Mouse (Mus musculus) CD4-positive, CD25-positive, alpha-beta regulatory T cell, adult 2 months (primary cell): ENCODE data around the gene Cdk17.

Experiments
- DNase-seq: peaks from one replicate; pipeline ENCODE4 v3.0.0-alpha.2; 2012; ENCODE audit warnings: low read depth, low spot score

The Cdk17 gene

GRCm38 (mm10) chr10:93285489-93285888 is 124.8 kb downstream of the Cdk17 start:
- DNase-seq = no peak

GRCm38 (mm10) chr10:93287551-93288145 is 127.0 kb downstream of the Cdk17 start:
- no peak for DNase-seq

GRCm38 (mm10) chr10:93288336-93288735 is 127.7 kb downstream of the Cdk17 start:
- no peak for DNase-seq

- no peak for DNase-seq
Observed at GRCm38 (mm10) chr10:93289404-93289803, 128.7 kb downstream of the Cdk17 start.

- no peak for DNase-seq
Observed at GRCm38 (mm10) chr10:93291352-93291751, 130.7 kb downstream of the Cdk17 start.

- peak; percentile 91 for DNase-seq
Observed at GRCm38 (mm10) chr10:93291843-93292242, 131.2 kb downstream of the Cdk17 start.

GRCm38 (mm10) chr10:93293621-93294020 is 132.9 kb downstream of the Cdk17 start:
- DNase-seq = no peak

- no peak for DNase-seq
Observed at GRCm38 (mm10) chr10:93294547-93295219, 134.0 kb downstream of the Cdk17 start.

- peak; percentile 53 for DNase-seq
Observed at GRCm38 (mm10) chr10:93297774-93298173, 137.1 kb downstream of the Cdk17 start.

GRCm38 (mm10) chr10:93298208-93298607 is 137.5 kb downstream of the Cdk17 start:
- no peak for DNase-seq

GRCm38 (mm10) chr10:93301831-93302230 is 141.2 kb downstream of the Cdk17 start:
- no peak for DNase-seq

GRCm38 (mm10) chr10:93303231-93303630 is 142.6 kb downstream of the Cdk17 start:
- no peak for DNase-seq

GRCm38 (mm10) chr10:93305946-93306345 is 145.3 kb downstream of the Cdk17 start:
- peak; percentile 40 for DNase-seq

GRCm38 (mm10) chr10:93306367-93306766 is 145.7 kb downstream of the Cdk17 start:
- peak; percentile 21 for DNase-seq

- DNase-seq = peak; percentile 85
Observed at GRCm38 (mm10) chr10:93309131-93309933, 148.7 kb downstream of the Cdk17 start.

- peak; percentile 75 for DNase-seq
Observed at GRCm38 (mm10) chr10:93309934-93310621, 149.4 kb downstream of the Cdk17 start.

GRCm38 (mm10) chr10:93310721-93311411 is 150.2 kb downstream of the Cdk17 start, which contains the start of gene Elk3:
TSS of gene Elk3 (minus strand) at chr10:93311135.
- DNase-seq = peak; percentile 73

- DNase-seq = no peak
Observed at GRCm38 (mm10) chr10:93311576-93311975, 150.9 kb downstream of the Cdk17 start.
